Mouse (Mus musculus) duodenum, adult 2 months (tissue): ENCODE measurements around the gene Kansl2. TPM values are rescaled to one million over a fixed set of nuclear protein-coding genes. Genes with fewer than 3 reads are reported as not detected.

Experiments
- polyA plus RNA-seq: library from polyadenylated mRNA; depleted of rRNA; stranded (reverse); fragments of >200 nt; gene quantifications from 2 replicates; pipeline ENCODE4 v1.2.3, GENCODE M21; 2012; ENCODE audit warnings: low replicate concordance; rRNA removed

Kansl2 gene
- 14.6 and 20.2 TPM in 2 replicates for polyA plus RNA-seq

DNA sequence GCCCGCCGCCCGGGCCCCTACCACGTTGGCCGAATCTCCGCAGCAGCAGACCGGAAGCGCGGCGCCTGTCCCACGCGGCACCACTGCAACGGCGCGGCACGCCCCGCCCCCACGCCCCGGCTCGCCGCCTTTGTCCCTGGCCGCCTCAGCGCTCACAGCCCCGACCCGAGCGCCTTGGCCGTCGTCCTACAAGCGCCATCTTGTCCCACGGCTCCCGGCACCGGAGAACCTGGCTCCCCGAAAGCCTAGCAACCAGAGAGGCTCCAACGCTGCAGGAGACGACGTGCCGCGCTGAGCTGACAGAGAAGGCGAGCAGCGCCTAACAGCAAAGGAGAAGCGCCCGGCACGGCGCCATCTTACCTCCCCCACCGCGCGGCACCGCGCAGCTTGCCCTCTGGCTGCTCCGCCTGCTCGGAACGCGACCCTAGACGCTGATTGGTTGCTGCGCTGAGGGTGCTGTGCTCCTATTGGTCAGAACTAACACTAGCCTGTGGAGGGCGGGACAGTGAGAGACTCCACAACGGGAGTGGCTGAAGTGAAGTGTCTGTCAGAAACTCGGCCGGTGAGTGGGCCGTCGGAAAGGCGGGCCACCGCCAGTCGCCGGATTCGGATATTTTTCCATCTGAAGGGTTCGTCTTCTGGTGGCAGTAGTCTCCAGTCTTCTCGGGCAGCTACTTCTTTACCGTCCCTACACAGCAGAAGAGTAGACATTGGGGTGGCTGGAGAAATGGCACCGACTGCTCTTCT, at the start of gene Kansl2:
Gene Kansl2 (minus strand): TSS at position 384 of the 747 bp plus-strand sequence.

DNA sequence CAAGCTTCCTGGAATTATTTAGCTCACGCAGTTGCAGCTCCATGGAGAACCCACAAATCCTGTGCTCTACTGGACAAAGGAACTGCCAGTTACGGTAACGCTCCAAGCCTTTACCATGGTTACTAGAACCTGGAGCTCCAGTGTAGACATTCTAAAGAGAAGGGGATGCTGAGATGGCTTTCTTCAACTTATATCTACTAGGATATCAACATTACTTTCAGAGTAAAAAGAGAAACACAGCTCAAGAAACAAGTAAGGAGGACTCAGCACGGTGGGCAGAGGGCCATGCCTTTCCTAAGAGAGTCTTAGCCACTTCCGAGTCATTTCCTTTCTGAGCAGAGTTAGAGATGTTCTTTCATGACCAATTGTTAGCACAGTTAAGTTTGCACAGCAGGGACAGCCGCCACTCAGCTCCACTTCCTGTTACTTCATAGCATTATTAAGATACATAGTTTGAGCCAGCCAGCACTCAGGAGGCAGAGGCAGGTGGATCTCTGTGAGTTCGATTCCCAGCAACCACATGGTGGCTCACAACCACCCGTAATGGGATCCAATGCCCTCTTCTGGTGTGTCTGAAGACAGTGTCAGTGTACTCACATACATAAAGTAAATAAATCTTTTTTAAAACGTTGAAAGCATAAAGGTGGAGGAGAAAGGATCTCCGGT, 36.9 kb upstream of the Kansl2 start, which contains the start of the genes Ccnt1 and 4930415O20Rik:
Gene Ccnt1 (minus strand): TSS at position 51 of the 666 bp plus-strand sequence.
Gene 4930415O20Rik (plus strand): TSS at position 132 of the 666 bp plus-strand sequence.

DNA sequence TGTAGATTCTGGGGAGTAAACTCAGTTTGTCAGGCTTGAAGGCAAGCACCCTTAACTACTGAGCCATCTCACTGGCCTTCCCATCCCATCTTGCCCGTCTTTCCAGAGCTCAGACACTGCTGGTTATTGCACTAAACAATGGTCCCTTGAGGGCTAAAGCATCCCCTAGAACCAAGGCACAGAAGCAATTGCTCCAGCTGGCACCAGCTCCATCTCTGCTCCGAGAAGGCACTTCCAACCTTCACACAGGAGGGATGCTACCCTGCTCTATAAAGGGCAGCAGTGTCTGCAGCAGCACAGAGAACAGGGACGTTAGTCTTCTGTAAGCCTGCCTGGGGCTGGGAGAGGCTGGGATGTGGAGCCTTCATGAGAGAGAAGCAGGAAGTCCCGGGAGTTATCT, 42.0 kb downstream of the Kansl2 start, which contains the start of gene Olfr279:
Gene Olfr279 (plus strand): TSS at position 301 of the 400 bp plus-strand sequence.

DNA sequence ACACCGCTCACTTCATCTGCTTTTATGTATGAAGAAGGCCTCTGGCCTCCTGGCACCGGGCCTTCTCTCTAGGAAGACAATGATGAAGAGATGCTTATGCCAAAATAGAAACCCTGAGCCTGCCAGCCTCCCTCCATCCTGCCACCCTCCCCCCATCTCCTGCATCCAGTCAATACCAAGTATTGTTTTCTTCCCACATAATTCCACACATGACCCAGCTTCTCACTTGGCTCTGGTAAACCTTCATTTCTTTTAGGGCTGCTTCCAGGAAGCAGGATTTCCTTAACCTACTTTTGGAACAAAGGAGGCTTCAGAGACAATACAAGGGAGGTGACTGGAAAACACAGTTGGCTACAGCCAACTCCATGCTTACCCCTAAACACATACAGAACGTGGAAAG, 51.4 kb downstream of the Kansl2 start, which contains the start of gene Lalba:
Gene Lalba (minus strand): TSS at position 21 of the 400 bp plus-strand sequence.

DNA sequence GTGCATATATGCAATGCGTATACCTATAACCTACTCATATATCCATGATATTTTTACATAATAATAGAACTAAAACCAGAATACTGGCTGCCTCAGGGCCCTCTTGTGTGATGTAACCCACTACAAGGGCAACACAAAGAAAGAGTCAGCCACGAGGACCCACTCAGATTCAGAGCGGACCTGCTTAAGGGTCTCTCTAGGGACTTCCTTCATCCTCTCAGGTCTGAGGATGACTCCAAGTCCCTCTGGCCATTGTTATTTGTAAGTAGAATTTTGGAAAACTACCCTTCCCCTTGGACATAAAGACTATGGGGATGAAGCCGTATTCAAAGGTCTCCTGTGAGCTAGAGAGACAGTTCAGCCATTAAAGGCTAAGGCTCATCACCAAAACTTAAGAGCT, 64.5 kb downstream of the Kansl2 start, which contains the start of gene OR5BS1P:
Gene OR5BS1P (plus strand): TSS at position 301 of the 400 bp plus-strand sequence.

Other genes with a start within 250 kb of the Kansl2 start
- 0.13 and 0.36 TPM in 2 replicates for gene Zfp641, start 238.1 kb downstream of the Kansl2 start, polyA plus RNA-seq
- not detected in 2 replicates for gene Olfr285, start 216.9 kb downstream of the Kansl2 start, polyA plus RNA-seq
- not detected in 2 replicates for gene Olfr284, start 193.3 kb downstream of the Kansl2 start, polyA plus RNA-seq
- not detected in 2 replicates for gene Olfr283, start 153.3 kb downstream of the Kansl2 start, polyA plus RNA-seq
- not detected in 2 replicates for gene Olfr282, start 103.0 kb downstream of the Kansl2 start, polyA plus RNA-seq
- not detected in 2 replicates for gene Olfr281, start 81.7 kb downstream of the Kansl2 start, polyA plus RNA-seq
- not detected in 2 replicates for gene OR5BS1P, start 64.4 kb downstream of the Kansl2 start, polyA plus RNA-seq
- gene Lalba, start 51.5 kb downstream of the Kansl2 start, polyA plus RNA-seq, result not detected in 2 replicates
- gene Olfr279, start 41.9 kb downstream of the Kansl2 start, polyA plus RNA-seq, result not detected in 2 replicates
- 1.7 and 2.3 TPM in 2 replicates for gene Ccnt1, start 36.7 kb upstream of the Kansl2 start, polyA plus RNA-seq
- gene 4930415O20Rik, start 36.7 kb upstream of the Kansl2 start, polyA plus RNA-seq, result 0.96 TPM in 1 of 2 replicates, not detected in the other
- gene Adcy6, start 75.8 kb upstream of the Kansl2 start, polyA plus RNA-seq, result 46.5 and 77.2 TPM in 2 replicates
- gene Cacnb3, start 96.6 kb upstream of the Kansl2 start, polyA plus RNA-seq, result 22.9 and 29.1 TPM in 2 replicates
- 18.0 and 23.8 TPM in 2 replicates for gene Ddx23, start 128.6 kb upstream of the Kansl2 start, polyA plus RNA-seq
- 0.88 and 1.3 TPM in 2 replicates for gene Rnd1, start 143.2 kb upstream of the Kansl2 start, polyA plus RNA-seq
- gene Ccdc65, start 173.9 kb upstream of the Kansl2 start, polyA plus RNA-seq, result 0.07 and 0.12 TPM in 2 replicates
- 18.0 and 30.8 TPM in 2 replicates for gene Fkbp11, start 193.9 kb upstream of the Kansl2 start, polyA plus RNA-seq
- gene Arf3, start 228.9 kb upstream of the Kansl2 start, polyA plus RNA-seq, result 38.7 and 67.0 TPM in 2 replicates
- gene Wnt10b, start 243.9 kb upstream of the Kansl2 start, polyA plus RNA-seq, result 0.17 and 0.19 TPM in 2 replicates